Mouse (Mus musculus): Measurements from ENCODE around the gene Gck. TPM values are rescaled to one million over a fixed set of nuclear protein-coding genes. Genes with fewer than 3 reads are reported as not detected.
"Not testable (repeated sequence)": the region's sequence is repeated elsewhere in the genome, so short reads cannot be mapped to it uniquely, and the experiment has no call there.

Gene Gck
- total RNA-seq, 2 experiments from 2014 or later, result 5.1 to 10.1 TPM

GRCm38 (mm10) chr11:5888563-5888962 lies 61.3 kb downstream of the Gck start:
- intact Hi-C loops (cut with DNase I), result loop anchor here (10.0 kb wide), 1 partner anchor 174 kb away; the partner anchor contains the start of gene Mrps24

GRCm38 (mm10) chr11:5887250-5887649 lies 62.6 kb downstream of the Gck start:
- DNase-seq, result no peak
- intact Hi-C loops (cut with DNase I), result loop anchor here (2.0 to 10.0 kb wide), 3 partner anchors 50 to 172 kb away; partner anchors contain the start of gene Mrps24

More at GRCm38 (mm10) chr11:5888563-5888962, 61.3 kb downstream of the Gck start:
- DNase-seq, result not testable (repeated sequence)

- peak in 1 of 2 experiments; percentile 51 for DNase-seq
- intact Hi-C loops (cut with DNase I), result loop anchor here (2.0 to 10.0 kb wide), 3 partner anchors 49 to 171 kb away; partner anchors contain the start of gene Mrps24
Observed at GRCm38 (mm10) chr11:5886187-5886586, 63.7 kb downstream of the Gck start.

GRCm38 (mm10) chr11:5882518-5882917 lies 67.4 kb downstream of the Gck start:
- intact Hi-C loops (cut with DNase I), result loop anchor here (10.0 kb wide), 1 partner anchor 168 kb away; the partner anchor contains the start of gene Mrps24
- no peak for DNase-seq

- intact Hi-C loops (cut with DNase I), result loop anchor here (5.0 to 10.0 kb wide), 2 partner anchors 43 to 165 kb away; partner anchors contain the start of genes Mrps24 and Polm
- DNase-seq, result no peak
Observed at GRCm38 (mm10) chr11:5879905-5880304, 70.0 kb downstream of the Gck start.

- no peak for DNase-seq
- intact Hi-C loops (cut with DNase I), result loop anchor here (5.0 kb wide), 1 partner anchor 41 kb away; the partner anchor contains the start of gene Polm
Observed at GRCm38 (mm10) chr11:5878661-5879060, 71.2 kb downstream of the Gck start.

GRCm38 (mm10) chr11:5877921-5878526 lies 71.9 kb downstream of the Gck start, which contains the start of gene Pold2:
Gene Pold2 (minus strand): TSS chr11:5878292.
- intact Hi-C loops (cut with DNase I), result loop anchor here (5.0 kb wide), 1 partner anchor 41 kb away; the partner anchor contains the start of gene Polm
- peak; percentile 93 to 98 for DNase-seq

GRCm38 (mm10) chr11:5877421-5877820 lies 72.5 kb downstream of the Gck start:
- no peak for DNase-seq
- intact Hi-C loops (cut with DNase I), result loop anchor here (5.0 kb wide), 1 partner anchor 40 kb away; the partner anchor contains the start of gene Polm

- no peak for DNase-seq
- intact Hi-C loops (cut with DNase I), result no loop called here
Observed at GRCm38 (mm10) chr11:5873192-5873591, 76.7 kb downstream of the Gck start.

GRCm38 (mm10) chr11:5872707-5873106 lies 77.2 kb downstream of the Gck start:
- intact Hi-C loops (cut with DNase I), result no loop called here
- no peak for DNase-seq

- intact Hi-C loops (cut with DNase I), result no loop called here
- peak in 1 of 2 experiments; percentile 43 for DNase-seq
Observed at GRCm38 (mm10) chr11:5870069-5870468, 79.8 kb downstream of the Gck start.

GRCm38 (mm10) chr11:5869331-5869730 lies 80.5 kb downstream of the Gck start:
- intact Hi-C loops (cut with DNase I), result no loop called here

GRCm38 (mm10) chr11:5868324-5868723 lies 81.6 kb downstream of the Gck start:
- intact Hi-C loops (cut with DNase I), result no loop called here
- DNase-seq, result no peak

More at GRCm38 (mm10) chr11:5869331-5869730, 80.5 kb downstream of the Gck start:
- no peak for DNase-seq

GRCm38 (mm10) chr11:5867196-5867595 lies 82.7 kb downstream of the Gck start:
- intact Hi-C loops (cut with DNase I), result no loop called here
- DNase-seq, result no peak

- peak in 1 of 2 experiments; percentile 37 for DNase-seq
Observed at GRCm38 (mm10) chr11:5862394-5863105, 87.3 kb downstream of the Gck start.

GRCm38 (mm10) chr11:5861678-5862393 lies 88.0 kb downstream of the Gck start, which contains the start of gene Aebp1:
Gene Aebp1 (plus strand): TSS chr11:5861947.
- intact Hi-C loops (cut with DNase I), result no loop called here
- peak in 1 of 2 experiments; percentile 65 for DNase-seq

More at GRCm38 (mm10) chr11:5862394-5863105, 87.3 kb downstream of the Gck start:
- intact Hi-C loops (cut with DNase I), result no loop called here

- intact Hi-C loops (cut with DNase I), result no loop called here
- no peak for DNase-seq
Observed at GRCm38 (mm10) chr11:5860639-5861038, 89.2 kb downstream of the Gck start.

- intact Hi-C loops (cut with DNase I), result no loop called here
- no peak for DNase-seq
Observed at GRCm38 (mm10) chr11:5859883-5860550, 89.9 kb downstream of the Gck start.

- intact Hi-C loops (cut with DNase I), result no loop called here
- DNase-seq, result no peak
Observed at GRCm38 (mm10) chr11:5858723-5859122, 91.2 kb downstream of the Gck start.

All from gastrocnemius, postnatal 36 days (tissue).